Mouse (Mus musculus) c-Kit-negative CD71-positive TER-119-positive erythroid progenitor cells, embryonic 14.5 days (primary cell): Measurements from ENCODE around the gene Gm47985.
"Not testable (repeated sequence)": the region's sequence is repeated elsewhere in the genome, so short reads cannot be mapped to it uniquely, and the experiment has no call there.

Experiments
- DNase-seq: peaks from one replicate; pipeline ENCODE4 v3.0.0-alpha.2; 2013; ENCODE audit warnings: low read depth, low spot score

The Gm47985 gene

DNA sequence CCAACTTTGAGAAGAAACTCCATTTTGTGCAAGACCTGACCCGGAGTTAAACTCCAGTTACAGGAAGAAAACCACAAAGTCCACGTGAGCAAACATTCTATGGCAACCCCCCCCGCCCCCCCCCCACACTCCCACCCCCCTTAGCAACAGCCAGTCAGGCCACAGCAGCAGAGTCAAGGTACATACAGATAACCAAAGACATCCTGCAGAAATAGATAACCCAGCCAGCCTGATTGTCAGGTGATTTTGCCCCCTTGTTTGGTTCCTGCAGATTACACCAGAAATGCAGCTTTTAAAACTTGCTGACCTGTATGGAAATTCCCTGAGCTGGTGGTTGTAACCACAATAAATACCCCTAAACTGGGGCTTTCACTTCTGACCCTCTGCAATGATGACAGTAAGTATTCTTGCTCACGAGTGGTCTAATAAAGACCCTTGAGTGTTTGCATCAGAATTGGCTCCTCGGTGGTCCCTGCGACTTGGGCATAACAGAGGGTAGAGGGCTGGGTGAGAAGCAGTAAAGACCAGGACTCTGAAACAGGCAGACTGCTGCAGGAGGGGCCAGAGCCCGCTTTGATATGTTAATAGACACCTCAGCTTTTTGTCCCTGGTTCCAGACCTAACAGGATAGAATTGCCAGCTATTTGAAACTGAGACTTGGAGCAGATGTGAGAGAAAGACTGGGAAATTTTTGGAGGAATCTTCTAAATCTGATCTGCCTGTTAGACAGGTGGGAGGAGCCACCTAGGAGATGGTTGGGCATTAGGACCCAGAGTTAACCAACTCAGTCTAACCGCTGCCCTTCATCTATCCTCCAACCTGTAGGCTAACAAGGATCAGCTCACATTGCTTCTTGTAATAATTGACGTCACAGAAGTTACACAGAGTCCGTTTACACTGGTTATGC, 5.1 kb upstream of the Gm47985 start:
- peak; percentile 58 for DNase-seq

DNA sequence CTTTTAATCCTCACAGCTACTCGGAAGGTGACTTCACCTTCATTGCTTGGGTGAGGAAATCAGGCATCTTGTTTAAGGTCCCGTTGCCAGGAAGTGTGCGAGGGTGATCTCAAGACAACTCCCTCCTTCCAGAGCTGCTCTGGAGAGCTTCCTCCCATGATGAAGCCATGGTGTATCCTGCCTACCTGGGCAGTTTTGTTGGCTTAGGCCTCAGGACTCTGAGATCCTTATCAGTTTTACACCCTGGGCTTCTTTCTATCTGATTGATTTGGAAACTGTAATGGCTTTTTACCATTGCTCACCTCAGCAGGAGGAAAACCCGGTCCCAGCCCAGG, 4.4 kb upstream of the Gm47985 start:
- DNase-seq = no peak

DNA sequence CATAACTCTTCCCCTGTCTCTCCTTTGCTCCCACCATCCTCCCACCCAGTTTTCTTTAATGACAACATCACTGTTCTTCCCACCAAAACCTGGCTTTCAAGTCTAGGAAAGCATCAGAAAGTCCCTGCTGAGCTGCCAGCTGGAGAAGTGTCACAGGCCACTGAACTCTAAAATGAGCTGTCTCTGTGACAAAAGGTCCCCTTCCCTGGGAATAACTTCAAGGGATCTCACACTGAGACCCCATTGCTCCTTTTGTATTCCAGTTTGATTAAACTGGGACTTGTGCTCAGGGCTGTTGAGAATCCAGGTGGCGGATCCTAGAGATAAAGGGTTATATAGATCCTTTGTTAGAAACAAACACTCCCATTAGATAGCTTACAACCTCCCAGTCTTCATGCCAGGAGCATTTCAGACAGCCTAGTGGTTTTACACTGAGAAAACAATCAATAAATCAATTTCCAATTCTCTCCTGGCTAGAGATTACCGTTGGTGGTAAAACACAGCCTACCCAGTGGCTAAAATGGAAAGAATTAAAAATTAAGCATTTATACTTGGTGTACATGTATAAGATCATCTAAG, 3.7 kb upstream of the Gm47985 start:
- DNase-seq = no peak

DNA sequence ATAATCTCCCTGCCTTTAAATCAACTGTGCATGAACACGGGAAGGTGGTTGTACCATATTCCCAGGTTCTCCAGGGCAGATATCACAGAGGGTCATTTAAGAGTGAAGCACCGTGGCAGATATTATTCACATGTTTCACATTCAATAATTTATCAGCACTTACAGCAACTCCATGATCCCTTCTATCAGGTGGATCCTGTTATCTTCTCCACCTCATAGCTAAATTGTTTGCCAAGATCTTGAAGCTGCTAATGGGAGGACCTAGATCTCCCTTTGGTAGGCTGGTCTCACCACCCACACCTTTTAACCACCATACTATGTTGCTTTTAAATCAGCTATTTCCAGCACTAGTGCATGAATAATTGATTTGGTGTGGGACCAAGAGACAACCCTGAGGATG, 2.2 kb upstream of the Gm47985 start:
- no peak for DNase-seq

DNA sequence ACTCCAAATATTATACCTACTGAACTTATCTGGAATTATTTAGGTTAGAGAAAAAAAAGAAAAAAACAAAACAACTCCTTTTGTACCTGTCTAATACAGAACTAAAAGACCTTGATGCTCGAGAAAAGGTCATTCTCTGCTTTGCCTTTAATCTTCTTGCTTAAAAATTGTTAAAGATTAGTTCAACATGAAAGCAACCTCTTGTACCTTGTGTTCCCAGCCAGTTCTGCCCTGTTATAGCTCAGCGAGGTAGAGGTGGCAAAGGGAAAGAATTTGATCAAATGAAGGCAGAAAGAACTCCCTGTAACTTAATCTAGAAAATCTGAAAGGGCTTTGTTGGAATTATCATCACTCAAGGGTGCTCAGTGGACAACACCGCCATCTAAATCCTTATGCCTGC, 3.8 kb downstream of the Gm47985 start:
- DNase-seq = not testable (repeated sequence)

DNA sequence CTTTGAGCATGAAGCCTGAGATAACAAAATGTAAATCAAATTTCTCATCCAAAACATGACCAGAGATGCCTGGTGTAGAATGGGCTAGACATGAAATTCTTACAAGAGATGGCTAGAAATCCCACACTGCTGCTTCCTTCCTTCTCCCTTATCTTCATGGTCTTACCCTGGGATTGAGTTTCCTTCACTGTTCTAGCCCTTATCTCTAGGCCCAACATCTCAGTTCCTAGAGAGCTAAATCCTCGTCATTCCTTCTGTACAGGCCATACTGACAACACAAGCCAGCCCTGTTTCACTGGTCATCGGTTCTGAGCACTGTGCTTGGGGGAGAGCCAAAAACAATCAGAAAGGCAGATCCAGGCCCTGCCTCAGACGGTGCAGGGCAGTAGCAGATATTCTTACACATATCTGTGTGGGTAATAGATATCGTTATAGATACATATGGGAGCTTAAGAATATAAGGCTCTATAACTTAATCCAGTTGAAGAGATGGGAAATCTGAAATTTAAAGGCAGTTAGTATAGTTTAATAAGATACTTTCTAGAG, 4.6 kb downstream of the Gm47985 start:
- not testable (repeated sequence) for DNase-seq

DNA sequence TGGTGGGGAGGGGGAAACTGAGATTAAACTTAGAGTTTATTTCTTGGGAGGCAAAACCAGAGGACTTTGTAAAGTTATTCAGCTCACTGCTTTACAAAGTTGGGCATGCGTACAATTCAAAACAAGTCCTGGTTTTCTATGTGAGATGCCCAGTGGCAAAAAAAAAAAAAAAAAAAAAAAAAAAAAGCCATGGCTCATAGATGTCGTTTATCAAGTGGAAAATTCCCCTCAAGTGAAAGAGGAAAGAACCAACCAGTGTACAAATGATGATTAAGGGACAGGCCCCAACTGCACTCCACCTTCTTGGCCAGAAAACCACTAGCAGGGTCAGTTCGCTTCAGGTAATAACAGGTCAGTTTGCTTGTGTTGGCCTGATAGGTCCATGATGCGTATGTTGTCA, 6.1 kb downstream of the Gm47985 start:
- no peak for DNase-seq

DNA sequence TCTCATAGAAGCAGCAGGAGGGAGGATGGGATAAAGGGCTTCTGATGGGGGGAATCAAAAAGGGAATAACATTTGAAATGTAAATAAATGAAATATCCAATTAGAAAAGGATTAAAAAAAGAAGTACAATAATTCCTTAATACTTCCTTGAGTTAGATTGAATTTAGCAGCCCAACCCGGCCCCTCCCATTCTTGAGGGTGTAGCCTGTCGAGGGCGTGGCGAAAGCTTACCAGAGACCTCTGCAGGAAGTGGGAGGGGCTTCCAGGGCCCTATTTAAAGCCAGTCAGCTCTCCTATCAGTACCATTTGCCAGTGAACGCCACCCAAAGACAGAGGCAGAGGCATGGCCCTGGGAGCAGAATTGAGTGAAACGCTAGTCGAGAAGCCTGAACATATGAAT, 9.7 kb downstream of the Gm47985 start, which contains the start of gene Gm8947:
Gene Gm8947 (plus strand): TSS at position 302 of the 400 bp plus-strand sequence.
- DNase-seq = not testable (repeated sequence)

DNA sequence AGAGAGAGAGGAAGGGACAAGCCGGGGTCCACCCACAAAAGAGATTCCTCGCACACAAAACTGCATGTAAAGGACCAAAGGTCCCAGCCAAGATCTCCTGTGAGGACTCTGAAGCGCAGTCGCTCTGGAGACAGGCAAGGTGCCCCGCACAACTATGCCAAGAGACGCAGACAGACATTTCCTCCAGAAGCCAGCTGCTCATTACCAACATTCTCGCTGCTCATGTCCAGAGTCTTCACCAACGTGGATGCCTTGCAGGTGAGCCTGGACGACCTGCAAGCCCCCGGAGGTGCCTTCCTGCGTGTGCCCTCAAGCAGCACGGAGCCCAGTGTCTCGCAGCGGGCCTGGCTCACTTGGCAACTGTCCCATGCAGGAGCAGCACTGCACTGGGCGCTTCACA, 10.4 kb downstream of the Gm47985 start:
- not testable (repeated sequence) for DNase-seq

DNA sequence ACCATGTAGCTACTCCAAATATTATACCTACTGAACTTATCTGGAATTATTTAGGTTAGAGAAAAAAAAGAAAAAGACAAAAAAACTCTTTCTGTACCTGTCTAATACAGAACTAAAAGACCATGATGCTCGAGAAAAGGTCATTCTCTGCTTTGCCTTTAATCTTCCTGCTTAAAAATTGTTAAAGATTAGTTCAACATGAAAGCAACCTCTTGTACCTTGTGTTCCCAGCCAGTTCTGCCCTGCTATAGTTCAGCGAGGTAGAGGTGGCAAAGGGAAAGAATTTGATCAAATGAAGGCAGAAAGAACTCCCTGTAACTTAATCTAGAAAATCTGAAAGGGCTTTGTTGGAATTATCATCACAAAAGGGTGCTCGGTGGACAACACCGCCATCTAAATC, 13.6 kb downstream of the Gm47985 start:
- not testable (repeated sequence) for DNase-seq

DNA sequence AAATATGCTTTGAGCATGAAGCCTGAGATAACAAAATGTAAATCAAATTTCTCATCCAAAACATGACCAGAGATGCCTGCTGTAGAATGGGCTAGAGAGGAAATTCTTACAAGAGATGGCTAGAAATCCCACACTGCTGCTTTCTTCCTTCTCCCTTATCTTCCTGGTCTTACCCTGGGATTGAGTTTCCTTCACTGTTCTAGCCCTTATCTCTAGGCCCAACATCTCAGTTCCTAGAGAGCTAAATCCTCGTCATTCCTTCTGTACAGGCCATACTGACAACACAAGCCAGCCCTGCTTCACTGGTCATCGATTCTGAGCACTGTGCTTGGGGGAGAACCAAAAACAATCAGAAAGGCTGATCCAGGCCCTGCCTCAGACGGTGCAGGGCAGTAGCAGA, 14.4 kb downstream of the Gm47985 start:
- not testable (repeated sequence) for DNase-seq

DNA sequence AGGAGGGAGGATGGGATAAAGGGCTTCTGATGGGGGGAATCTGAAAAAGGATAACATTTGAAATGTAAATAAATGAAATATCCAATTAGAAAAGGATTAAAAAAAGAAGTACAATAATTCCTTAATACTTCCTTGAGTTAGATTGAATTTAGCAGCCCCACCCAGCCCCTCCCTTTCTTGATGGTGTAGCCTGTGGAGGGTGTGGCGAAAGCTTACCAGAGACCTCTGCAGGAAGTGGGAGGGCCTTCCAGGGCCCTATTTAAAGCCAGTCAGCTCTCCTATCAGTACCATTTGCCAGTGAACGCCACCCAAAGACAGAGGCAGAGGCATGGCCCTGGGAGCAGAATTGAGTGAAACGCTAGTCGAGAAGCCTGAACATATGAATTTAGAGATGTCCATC, 15.8 kb downstream of the Gm47985 start, which contains the start of gene Gm47995:
Gene Gm47995 (plus strand): TSS at position 329 of the 400 bp plus-strand sequence.
- DNase-seq = peak; percentile 68

DNA sequence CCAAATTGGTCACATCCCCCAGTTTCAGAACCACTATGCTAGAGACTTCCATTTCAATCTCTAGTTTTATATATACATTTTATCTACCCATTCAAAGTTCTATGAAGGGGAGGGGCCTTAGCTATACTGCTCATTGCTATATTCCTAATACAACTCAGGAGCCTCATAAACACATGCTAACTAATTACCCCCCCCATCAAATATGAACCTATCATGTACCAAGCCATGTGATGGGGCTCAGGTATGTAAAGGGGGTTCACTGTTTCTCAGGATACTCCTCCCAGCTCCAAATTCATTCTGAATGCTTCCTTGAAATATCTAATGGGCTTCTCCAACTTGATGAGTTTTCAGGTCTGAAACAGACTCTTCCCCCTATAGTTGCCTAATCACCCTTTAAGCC, 18.3 kb downstream of the Gm47985 start:
- not testable (repeated sequence) for DNase-seq

DNA sequence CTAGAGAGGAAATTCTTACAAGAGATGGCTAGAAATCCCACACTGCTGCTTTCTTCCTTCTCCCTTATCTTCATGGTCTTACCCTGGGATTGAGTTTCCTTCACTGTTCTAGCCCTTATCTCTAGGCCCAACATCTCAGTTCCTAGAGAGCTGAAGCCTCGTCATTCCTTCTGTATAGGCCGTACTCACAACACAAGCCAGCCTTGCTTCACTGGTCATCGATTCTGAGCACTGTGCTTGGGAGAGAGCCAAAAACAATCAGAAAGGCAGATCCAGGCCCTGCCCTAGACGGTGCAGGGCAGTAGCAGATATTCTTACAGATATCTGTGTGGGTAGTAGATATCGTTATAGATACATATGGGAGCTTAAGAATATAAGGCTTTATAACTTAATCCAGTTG, 20.4 kb downstream of the Gm47985 start:
- DNase-seq = not testable (repeated sequence)

DNA sequence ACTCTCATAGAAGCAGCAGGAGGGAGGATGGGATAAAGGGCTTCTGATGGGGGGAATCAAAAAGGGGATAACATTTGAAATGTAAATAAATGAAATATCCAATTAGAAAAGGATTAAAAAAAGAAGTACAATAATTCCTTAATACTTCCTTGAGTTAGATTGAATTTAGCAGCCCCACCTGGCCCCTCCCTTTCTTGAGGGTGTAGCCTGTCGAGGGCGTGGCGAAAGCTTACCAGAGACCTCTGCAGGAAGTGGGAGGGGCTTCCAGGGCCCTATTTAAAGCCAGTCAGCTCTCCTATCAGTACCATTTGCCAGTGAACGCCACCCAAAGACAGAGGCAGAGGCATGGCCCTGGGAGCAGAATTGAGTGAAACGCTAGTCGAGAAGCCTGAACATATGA, 21.5 kb downstream of the Gm47985 start, which contains the start of gene 3110040M04Rik:
Gene 3110040M04Rik (plus strand): TSS at position 304 of the 400 bp plus-strand sequence.
- not testable (repeated sequence) for DNase-seq

DNA sequence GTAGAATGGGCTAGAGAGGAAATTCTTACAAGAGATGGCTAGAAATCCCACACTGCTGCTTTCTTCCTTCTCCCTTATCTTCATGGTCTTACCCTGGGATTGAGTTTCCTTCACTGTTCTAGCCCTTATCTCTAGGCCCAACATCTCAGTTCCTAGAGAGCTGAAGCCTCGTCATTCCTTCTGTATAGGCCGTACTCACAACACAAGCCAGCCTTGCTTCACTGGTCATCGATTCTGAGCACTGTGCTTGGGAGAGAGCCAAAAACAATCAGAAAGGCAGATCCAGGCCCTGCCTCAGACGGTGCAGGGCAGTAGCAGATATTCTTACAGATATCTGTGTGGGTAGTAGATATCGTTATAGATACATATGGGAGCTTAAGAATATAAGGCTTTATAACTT, 26.2 kb downstream of the Gm47985 start:
- not testable (repeated sequence) for DNase-seq

DNA sequence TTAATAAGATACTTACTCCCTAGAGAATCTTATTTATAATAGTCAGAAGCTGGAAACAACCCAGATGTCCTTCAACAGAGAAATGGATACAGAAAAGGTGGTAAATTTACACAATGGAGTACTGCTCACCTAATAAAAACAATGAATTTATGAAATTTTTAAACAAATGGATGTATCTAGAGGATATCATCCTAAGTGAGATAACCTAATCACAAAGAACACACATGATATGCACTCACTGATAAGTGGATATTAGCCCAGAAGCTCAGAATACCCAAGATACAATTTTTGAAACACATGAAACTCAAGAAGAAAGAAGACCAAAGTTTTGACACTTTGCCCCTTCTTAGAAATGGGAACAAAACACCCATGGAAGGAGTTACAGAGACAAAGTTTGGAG, 26.6 kb downstream of the Gm47985 start:
- DNase-seq = not testable (repeated sequence)

DNA sequence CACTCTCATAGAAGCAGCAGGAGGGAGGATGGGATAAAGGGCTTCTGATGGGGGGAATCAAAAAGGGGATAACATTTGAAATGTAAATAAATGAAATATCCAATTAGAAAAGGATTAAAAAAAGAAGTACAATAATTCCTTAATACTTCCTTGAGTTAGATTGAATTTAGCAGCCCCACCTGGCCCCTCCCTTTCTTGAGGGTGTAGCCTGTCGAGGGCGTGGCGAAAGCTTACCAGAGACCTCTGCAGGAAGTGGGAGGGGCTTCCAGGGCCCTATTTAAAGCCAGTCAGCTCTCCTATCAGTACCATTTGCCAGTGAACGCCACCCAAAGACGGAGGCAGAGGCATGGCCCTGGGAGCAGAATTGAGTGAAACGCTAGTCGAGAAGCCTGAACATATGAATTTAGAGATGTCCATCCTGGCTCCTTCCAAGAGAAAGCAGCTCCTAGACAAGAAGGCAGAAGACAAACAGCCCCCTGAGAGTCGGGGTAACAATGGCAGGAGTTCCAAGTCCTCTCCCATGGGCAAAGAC, 27.6 kb downstream of the Gm47985 start, which contains the start of gene Gm47996:
Gene Gm47996 (plus strand): TSS at position 308 of the 532 bp plus-strand sequence.
- DNase-seq = not testable (repeated sequence)

DNA sequence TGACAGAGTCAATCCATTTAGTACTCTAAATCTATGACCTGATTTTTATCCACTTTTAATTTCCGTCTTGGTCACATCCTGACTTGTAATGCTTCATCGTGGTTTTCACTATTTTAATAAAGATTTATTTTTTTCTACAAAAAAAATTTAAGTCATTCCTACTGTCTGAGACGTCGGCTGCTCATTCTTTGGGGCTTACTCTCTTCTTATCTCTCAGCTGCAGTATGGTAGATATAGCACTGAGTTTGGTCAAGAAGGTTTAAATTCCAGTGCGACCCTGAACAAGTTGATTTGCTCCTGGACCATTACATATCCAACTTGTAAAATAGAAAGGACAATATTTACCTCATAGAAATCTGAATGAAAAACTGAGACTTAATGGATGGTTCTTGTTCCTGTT, 29.3 kb downstream of the Gm47985 start:
- DNase-seq = not testable (repeated sequence)

DNA sequence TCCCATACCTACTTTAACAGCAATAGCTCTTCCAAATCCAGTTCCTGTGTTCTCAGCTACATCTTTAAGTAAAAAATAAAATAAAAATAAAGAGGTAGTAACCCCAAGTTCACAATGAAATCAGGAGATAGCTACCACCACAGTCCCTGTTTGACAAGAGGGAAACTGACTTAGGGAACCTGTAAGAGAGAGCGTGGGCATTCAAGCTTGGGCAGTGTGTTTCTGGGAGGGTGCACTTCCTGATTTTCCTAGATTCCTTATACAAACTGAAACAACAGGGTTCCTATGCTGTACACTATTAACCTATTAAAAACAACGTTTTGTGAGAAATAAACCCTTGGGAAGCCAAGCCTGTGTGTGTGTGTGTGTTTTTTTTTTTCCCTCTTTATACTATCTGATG, 32.5 kb downstream of the Gm47985 start:
- DNase-seq = no peak

DNA sequence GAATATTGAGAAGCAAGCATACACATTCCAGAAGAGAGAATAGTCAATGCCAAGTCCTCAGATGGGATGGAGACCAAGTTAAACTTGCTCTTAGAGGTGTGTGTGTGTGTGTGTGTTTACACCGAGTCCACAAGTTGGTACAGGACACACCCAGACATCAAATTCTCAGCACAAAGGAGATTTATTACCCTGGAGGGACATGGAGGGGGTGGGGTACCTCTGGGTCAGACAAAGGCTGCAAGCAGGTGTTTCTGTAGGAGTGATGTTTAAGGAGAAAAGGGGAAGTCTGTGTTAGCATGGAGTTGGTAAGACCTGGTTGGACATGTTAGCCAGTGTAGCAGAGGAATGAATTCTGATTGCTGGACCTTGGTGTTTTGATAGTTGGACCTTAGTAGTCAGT, 33.6 kb downstream of the Gm47985 start:
- DNase-seq = no peak

DNA sequence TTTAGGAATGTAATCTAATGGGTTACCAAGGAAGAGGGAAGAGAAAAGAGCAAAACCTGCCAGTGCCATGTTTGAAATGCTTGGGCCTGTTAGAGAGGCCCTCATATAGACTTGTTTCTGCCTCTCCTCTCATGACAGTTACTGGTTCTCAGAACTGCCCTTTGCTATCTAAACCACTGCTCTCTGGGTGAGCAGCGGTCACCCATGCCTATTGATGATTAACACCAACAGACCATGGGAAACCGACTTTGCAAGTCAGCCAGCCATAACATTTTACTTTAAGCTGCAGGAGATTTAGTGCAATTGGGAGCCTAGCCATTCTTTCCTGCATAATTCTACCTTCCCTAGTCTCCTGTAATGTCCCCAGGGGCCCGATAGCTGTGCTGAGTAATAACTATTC, 34.1 kb downstream of the Gm47985 start:
- DNase-seq = no peak
